Mouse (Mus musculus) A20 (cell line): ENCODE measurements around the gene Wdr17.

Experiments used
- DNase-seq: peaks from one replicate; pipeline ENCODE4 v3.0.0-alpha.2; 2011; ENCODE audit warnings: low read depth, low spot score

Gene Wdr17

DNA sequence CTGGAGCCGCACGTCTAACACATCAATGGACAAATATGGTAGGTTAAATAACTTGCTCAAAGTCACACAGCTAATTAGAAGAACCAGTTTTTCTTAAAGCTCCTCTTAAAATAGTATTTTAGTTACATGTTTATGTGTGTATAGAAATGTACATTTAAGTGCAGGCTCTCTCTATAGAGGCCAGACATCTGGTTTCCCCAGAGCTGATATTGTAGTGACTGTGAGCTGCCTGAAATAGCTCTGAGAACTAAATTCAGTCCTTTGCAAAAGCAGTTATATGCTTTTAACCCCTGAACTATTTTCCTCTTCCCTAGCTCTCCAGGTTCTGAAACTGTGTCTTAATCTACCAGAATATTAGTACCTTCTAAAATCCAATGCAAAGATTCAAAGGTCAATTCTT, 289.6 kb downstream of the Wdr17 start:
- DNase-seq = no peak

DNA sequence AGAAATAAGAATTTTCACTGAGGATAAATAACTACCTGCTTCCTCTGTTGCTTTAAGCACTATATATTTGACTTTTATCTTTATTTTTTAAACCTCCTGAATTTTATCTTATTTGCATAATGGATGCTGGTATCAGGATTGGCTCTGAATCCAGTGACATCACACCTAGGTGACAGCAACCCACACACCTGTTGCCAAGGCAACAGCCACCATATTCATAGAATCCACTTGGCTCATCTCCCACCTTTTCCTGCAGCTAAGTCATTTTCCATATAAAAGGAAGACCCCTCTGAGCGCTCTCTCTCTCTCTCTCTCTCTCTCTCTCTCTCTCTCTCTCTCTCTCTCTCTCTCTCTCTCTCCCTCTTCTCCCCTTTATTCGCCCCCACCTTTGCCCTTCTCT, 290.0 kb downstream of the Wdr17 start:
- no peak for DNase-seq

DNA sequence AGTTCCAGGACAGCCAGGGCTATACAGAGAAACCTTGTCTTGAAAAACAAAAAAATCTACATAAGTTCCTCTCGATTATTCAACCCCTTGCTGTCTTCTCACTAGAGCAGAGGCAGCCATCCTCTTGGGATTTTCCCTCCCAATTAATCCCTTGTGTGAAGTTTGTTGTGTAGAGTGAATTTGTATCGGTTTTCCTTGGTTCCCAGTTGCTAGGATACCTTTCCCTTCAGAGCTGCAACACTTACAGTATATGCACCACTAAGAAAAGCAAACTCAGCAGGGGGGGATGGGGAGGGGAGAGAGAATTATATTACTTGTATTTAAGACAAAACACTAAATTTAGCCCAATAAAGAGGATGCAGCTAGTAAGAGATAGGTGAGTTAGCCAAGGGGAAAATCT, 290.9 kb downstream of the Wdr17 start:
- DNase-seq = no peak

DNA sequence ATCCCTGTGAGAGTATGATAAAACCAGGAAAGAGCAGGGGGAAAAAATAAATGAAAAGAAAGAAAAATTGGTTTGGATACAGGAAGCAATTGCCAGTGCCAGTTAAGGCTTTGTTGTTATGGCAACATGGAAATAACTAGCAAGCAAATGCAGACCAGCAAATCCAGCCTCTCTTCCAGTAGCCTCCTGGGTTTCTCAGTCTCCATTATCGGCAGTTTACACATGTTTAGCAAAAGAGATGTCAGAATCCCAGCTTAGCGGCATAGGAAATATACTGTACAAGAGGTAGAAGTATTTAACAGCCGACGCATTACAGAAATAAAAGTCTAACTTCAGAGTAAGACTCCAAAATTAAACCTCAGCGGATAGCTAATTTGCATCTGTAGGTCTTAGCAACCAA, 292.4 kb downstream of the Wdr17 start:
- DNase-seq = no peak

DNA sequence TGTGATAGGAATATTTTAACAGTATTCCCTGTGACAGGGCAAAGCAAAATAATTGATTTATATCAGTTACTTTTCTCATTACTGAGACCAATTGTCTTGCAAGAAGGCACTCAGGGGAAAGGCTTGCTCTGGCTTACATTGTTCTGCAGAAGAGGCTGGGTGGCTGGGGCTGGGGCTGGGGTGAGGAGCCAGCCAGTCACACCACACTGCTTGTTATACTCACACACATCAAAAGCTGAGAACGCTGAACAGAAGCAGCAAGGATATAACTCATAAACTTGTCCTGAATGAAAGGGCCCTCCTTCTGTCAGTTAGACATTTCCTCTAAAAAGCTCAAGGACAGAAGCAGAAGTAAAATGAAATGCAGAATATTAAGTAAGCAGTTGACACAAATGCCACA, 304.1 kb downstream of the Wdr17 start:
- no peak for DNase-seq

DNA sequence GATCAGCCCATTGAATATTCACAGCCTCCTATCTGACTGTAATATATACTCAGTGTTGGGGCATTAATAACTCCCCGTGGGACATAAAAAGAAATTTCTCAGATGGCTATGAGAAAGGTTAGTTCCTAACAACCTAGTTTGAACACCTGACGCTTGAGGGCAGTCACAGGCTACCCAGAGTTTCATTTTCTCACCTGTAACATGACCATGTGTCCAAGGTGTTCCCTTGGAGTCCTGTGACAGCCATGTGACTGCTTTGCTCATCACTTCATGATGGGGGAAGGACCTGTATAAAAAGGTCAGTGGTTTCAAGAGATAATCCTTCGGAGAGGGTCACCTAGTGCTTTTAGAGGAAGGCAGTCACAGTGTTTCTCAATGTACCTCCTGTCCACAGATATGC, 305.5 kb downstream of the Wdr17 start:
- DNase-seq = no peak
